Mouse (Mus musculus) thymus, postnatal 25 days (tissue): Measurements from ENCODE around the gene Astn2.

Source experiments
- DNase-seq: peaks from one replicate; pipeline ENCODE4 v3.0.0; 2022

Gene Astn2

GRCm38 (mm10) chr4:65496463-65496834 is 908.0 kb downstream of the Astn2 start:
- DNase-seq = no peak

- DNase-seq = no peak
Measured at GRCm38 (mm10) chr4:65495705-65496462, 908.5 kb downstream of the Astn2 start.

- DNase-seq = no peak
Measured at GRCm38 (mm10) chr4:65491541-65491940, 912.9 kb downstream of the Astn2 start.

- no peak for DNase-seq
Measured at GRCm38 (mm10) chr4:65489711-65490110, 914.7 kb downstream of the Astn2 start.

GRCm38 (mm10) chr4:65481632-65482031 is 922.8 kb downstream of the Astn2 start:
- DNase-seq = no peak

GRCm38 (mm10) chr4:65477106-65477505 is 927.3 kb downstream of the Astn2 start:
- DNase-seq = no peak

GRCm38 (mm10) chr4:65475925-65476560 is 928.4 kb downstream of the Astn2 start:
- no peak for DNase-seq

- DNase-seq = no peak
Measured at GRCm38 (mm10) chr4:65473141-65473540, 931.3 kb downstream of the Astn2 start.

GRCm38 (mm10) chr4:65449171-65449570 is 955.2 kb downstream of the Astn2 start:
- DNase-seq = no peak

- DNase-seq = no peak
Measured at GRCm38 (mm10) chr4:65441746-65442145, 962.7 kb downstream of the Astn2 start.

- no peak for DNase-seq
Measured at GRCm38 (mm10) chr4:65430804-65431203, 973.6 kb downstream of the Astn2 start.

GRCm38 (mm10) chr4:65427480-65427879 is 976.9 kb downstream of the Astn2 start:
- no peak for DNase-seq

GRCm38 (mm10) chr4:65426437-65426836 is 978.0 kb downstream of the Astn2 start:
- no peak for DNase-seq

GRCm38 (mm10) chr4:65423068-65423625 is 981.3 kb downstream of the Astn2 start:
- no peak for DNase-seq

GRCm38 (mm10) chr4:65421272-65421671 is 983.1 kb downstream of the Astn2 start:
- no peak for DNase-seq

GRCm38 (mm10) chr4:65420511-65420931 is 983.9 kb downstream of the Astn2 start:
- DNase-seq = no peak

GRCm38 (mm10) chr4:65415507-65415906 is 988.9 kb downstream of the Astn2 start:
- no peak for DNase-seq

- no peak for DNase-seq
Measured at GRCm38 (mm10) chr4:65402836-65403634, 1001.4 kb downstream of the Astn2 start.

GRCm38 (mm10) chr4:65402286-65402685 is 1002.1 kb downstream of the Astn2 start:
- DNase-seq = no peak

GRCm38 (mm10) chr4:65399457-65399856 is 1005.0 kb downstream of the Astn2 start:
- DNase-seq = no peak

GRCm38 (mm10) chr4:65396806-65397205 is 1007.6 kb downstream of the Astn2 start:
- no peak for DNase-seq

- DNase-seq = no peak
Measured at GRCm38 (mm10) chr4:65391001-65391400, 1013.4 kb downstream of the Astn2 start.

- DNase-seq = no peak
Measured at GRCm38 (mm10) chr4:65383070-65383469, 1021.3 kb downstream of the Astn2 start.
